In genomic region chr7:6663430-6663829, GRCm38 (mm10) we compare ENCODE assay signal across 17 mouse cellular contexts. TPM values are rescaled to one million over a fixed set of nuclear protein-coding genes. Genes with fewer than 3 reads are reported as not detected.
"Had no signal": no experiment of that assay in that cellular context is flagged by ENCODE, and none has a peak within 500 bp of the region (broad histone marks: within the 10 kb centered on the region; RNA-seq: fewer than 3 reads in every experiment).

No protein-coding gene starts in this region.

- H3K36me3 ChIP-seq: limb, embryonic 15.5 days; liver, embryonic 13.5 days; lung, embryonic 15.5 days; midbrain, embryonic 12.5 days; neural tube, embryonic 13.5 days; stomach, embryonic 15.5 days had no signal

- H3K4me1 ChIP-seq: limb, embryonic 15.5 days; liver, embryonic 13.5 days; lung, embryonic 15.5 days; megakaryocyte, embryonic 14.5 days; midbrain, embryonic 12.5 days; neural tube, embryonic 13.5 days; stomach, embryonic 15.5 days had no signal

- H3K9ac ChIP-seq: limb, embryonic 15.5 days; liver, embryonic 13.5 days; liver, postnatal 0 days; lung, embryonic 15.5 days; midbrain, embryonic 12.5 days; neural tube, embryonic 13.5 days; stomach, embryonic 15.5 days had no signal

- ATAC-seq: inflammation-experienced regulatory T-cells, adult 6 months; intestine, postnatal 0 days; liver, postnatal 0 days; midbrain, embryonic 16.5 days had no signal

- H3K4me2 ChIP-seq: limb, embryonic 15.5 days; liver, embryonic 13.5 days; lung, embryonic 15.5 days; midbrain, embryonic 12.5 days; neural tube, embryonic 13.5 days; stomach, embryonic 15.5 days had no signal

- H3K9me3 ChIP-seq: limb, embryonic 15.5 days; liver, embryonic 13.5 days; lung, embryonic 15.5 days; midbrain, embryonic 12.5 days; neural tube, embryonic 13.5 days; stomach, embryonic 15.5 days had no signal

- DNase-seq: kidney, postnatal 10 days; kidney, postnatal 4 days; left cerebral cortex, postnatal 4 days; liver, embryonic 13.5 days; liver, postnatal 0 days; lung, postnatal 14 days; right cerebral cortex, postnatal 14 days had no signal

- H3K4me3 ChIP-seq: limb, embryonic 15.5 days; liver, embryonic 13.5 days; lung, embryonic 15.5 days; megakaryocyte, embryonic 14.5 days; midbrain, embryonic 12.5 days; neural tube, embryonic 13.5 days; stomach, embryonic 15.5 days had no signal

- H3K27ac ChIP-seq: limb, embryonic 15.5 days; liver, embryonic 13.5 days; lung, embryonic 15.5 days; macrophage; midbrain, embryonic 12.5 days; neural tube, embryonic 13.5 days; stomach, embryonic 15.5 days had no signal

- H3K27me3 ChIP-seq: limb, embryonic 15.5 days; liver, embryonic 13.5 days; lung, embryonic 15.5 days; megakaryocyte, embryonic 14.5 days; midbrain, embryonic 12.5 days; neural tube, embryonic 13.5 days; stomach, embryonic 15.5 days had no signal

RNA-seq across cellular contexts. Expression of gene Zim1, which starts 32.8 kb away (rescaled TPM):
- polyA plus RNA-seq: inflammation-experienced regulatory T-cells, adult 6 months; macrophage had no signal
